Mouse (Mus musculus): ENCODE results near the gene Becn1.

DNA sequence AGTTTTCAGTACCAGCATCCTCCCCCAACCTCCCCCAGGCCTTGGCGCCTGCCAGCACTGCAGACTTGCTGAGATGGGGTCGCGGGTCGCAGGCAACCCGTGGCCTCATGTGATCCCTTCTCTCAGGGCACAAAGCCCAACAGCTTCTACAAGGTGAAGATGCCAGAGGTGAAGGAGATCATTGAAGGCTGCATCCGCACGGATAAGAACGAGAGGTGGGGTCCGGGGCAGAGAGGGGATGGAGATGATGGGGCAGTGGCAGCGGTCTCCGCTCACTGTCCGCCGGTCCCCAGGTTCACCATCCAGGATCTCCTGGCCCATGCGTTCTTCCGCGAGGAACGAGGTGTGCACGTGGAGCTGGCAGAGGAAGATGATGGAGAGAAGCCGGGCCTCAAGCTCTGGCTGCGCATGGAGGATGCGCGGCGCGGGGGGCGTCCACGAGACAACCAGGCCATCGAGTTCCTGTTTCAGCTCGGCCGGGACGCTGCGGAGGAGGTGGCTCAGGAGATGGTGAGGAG is 37.1 kb downstream of the Becn1 start:
- no peak for TF ChIP-seq CTCF (IDR thresholded peaks at IDR 0.05; ENCODE audit: low read depth)
- no peak for TF ChIP-seq EP300 (IDR thresholded peaks at IDR 0.05; ENCODE audit: low read depth)
